Comparison of ENCODE assay signal across 8 mouse cellular contexts in the genomic region with DNA sequence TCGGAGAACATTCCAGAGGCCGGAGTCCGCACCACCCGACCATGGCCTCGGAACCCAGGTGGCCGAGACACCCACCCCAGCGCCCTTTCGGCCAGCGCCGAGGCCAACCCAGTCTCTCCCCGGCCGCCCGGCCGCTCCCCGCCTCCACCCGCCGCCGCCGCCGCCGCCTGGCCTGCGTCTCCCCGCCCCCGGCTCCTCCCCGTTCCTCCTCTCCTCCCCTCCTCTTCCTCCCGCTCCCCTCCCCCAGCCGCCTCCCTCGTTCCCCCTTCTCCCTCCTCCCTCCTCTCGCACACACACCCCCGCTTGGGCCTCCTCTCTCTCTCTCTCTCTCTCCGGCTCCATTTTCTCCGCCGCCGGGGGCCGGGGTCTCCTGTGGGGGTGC. TPM values are rescaled to one million over a fixed set of nuclear protein-coding genes. Genes with fewer than 3 reads are reported as not detected.
A peak's percentile ranks its signal among the peaks of the same experiment; 100 is the strongest.
DNase-seq lines count a peak whose midpoint lies in the region; ATAC-seq lines count a peak whose summit lies in the region.

No protein-coding gene starts in this region.

- peaks cover 55% of the 10 kb centered on the region for H3K4me1 ChIP-seq in hindbrain, embryonic 14.5 days (replicated peaks; ENCODE audit: control insufficient read depth, insufficient read depth, low read length)

- H3K27me3 ChIP-seq in hindbrain, embryonic 14.5 days (ENCODE audit: control insufficient read depth, insufficient read depth, low read length) = no peaks in the 10 kb centered on the region

- peak; percentile 85 for DNase-seq in ZHBTc4 (ENCODE audit: low read depth, low spot score)
- DNase-seq in cerebellum, postnatal 14 days = peak; percentile 92 to 95
- DNase-seq in gastrocnemius, adult 18-20 months (ENCODE audit: low spot score) = peak; percentile 87
- DNase-seq in hindbrain, embryonic 14.5 days (ENCODE audit: low spot score) = peak; percentile 82
- DNase-seq in left cerebral cortex, postnatal 10 days (ENCODE audit: extremely low spot score in 1 of 2, low spot score in 2 of 2) = peak; percentile 79 to 97
- DNase-seq in right cerebral cortex, postnatal 10 days (ENCODE audit: low spot score in 2 of 2) = peak; percentile 94 to 95
- peak; percentile 95 for DNase-seq in urinary bladder, postnatal 14 days (ENCODE audit: low spot score)

- H3K9me3 ChIP-seq in hindbrain, embryonic 14.5 days (ENCODE audit: control insufficient read depth, low read length) = no peaks in the 10 kb centered on the region

- peak overlapping the region; percentile 95 for H3K27ac ChIP-seq in hindbrain, embryonic 14.5 days

- peak overlapping the region; percentile 72 for H3K4me3 ChIP-seq in hindbrain, embryonic 14.5 days (replicated peaks; ENCODE audit: low read length)

- intact Hi-C loops in left cerebral cortex, postnatal 10 days (cut with DNase I) = no loop called here

- peak overlapping the region; percentile 97 for H3K4me2 ChIP-seq in hindbrain, embryonic 14.5 days (replicated peaks)

- peak; percentile 46 for ATAC-seq in hindbrain, embryonic 14.5 days (ENCODE audit: low FRiP score)
- peak; percentile 69 for ATAC-seq in megakaryocyte, adult 5-6 weeks (ENCODE audit: poor library complexity, severe bottlenecking)

- H3K36me3 ChIP-seq in hindbrain, embryonic 14.5 days (replicated peaks; ENCODE audit: control insufficient read depth, insufficient read depth) = peaks cover 18% of the 10 kb centered on the region

- peak overlapping the region; percentile 91 for H3K9ac ChIP-seq in hindbrain, embryonic 14.5 days

- WGBS in hindbrain, embryonic 14.5 days = 0% methylated on average over 30 of the region's 35 CpGs

RNA-seq across cellular contexts. Expression of a gene that starts 0.9 kb away (rescaled TPM):
- 10 to 100 TPM; 12.0 to 12.2 TPM for total RNA-seq in gastrocnemius, adult 18-20 months (2021)
- polyA plus RNA-seq in hindbrain, embryonic 14.5 days (2014; fragmentation: Nextera tagmentation; extraction: Ambion mirVana) = 7.1 and 10.5 TPM in 2 replicates
- total RNA-seq in left cerebral cortex, postnatal 10 days (2021) = 10 to 100 TPM; 40.3 to 40.9 TPM
- total RNA-seq in megakaryocyte, adult 5-6 weeks (2015) = 18.3 and 26.6 TPM in 2 replicates
- 29.3 and 32.7 TPM in 2 replicates for total RNA-seq in megakaryocyte, adult 5-6 weeks (2017)

RNA-seq across cellular contexts. Expression of a gene that starts 2.4 kb away (rescaled TPM):
- 1 to 10 TPM; 1.2 to 1.5 TPM for total RNA-seq in gastrocnemius, adult 18-20 months (2021)
- polyA plus RNA-seq in hindbrain, embryonic 14.5 days (2014; fragmentation: Nextera tagmentation; extraction: Ambion mirVana) = 4.2 and 4.7 TPM in 2 replicates
- total RNA-seq in left cerebral cortex, postnatal 10 days (2021) = 1 to 10 TPM; 3.1 to 4.1 TPM
- total RNA-seq in megakaryocyte, adult 5-6 weeks (2015) = 243 and 248 TPM in 2 replicates
- 75.7 and 109 TPM in 2 replicates for total RNA-seq in megakaryocyte, adult 5-6 weeks (2017)

RNA-seq across cellular contexts. Expression of a gene that starts 5.7 kb away (rescaled TPM):
- not detected for total RNA-seq in gastrocnemius, adult 18-20 months (2021)
- polyA plus RNA-seq in hindbrain, embryonic 14.5 days (2014; fragmentation: Nextera tagmentation; extraction: Ambion mirVana) = 1.1 and 1.4 TPM in 2 replicates
- total RNA-seq in left cerebral cortex, postnatal 10 days (2021) = 1 to 10 TPM in 1 of 2 experiments, under 1 TPM in 1; 0.97 to 1.3 TPM
- 1.8 and 4.8 TPM in 2 replicates for total RNA-seq in megakaryocyte, adult 5-6 weeks (2015)
- 1.6 and 2.4 TPM in 2 replicates for total RNA-seq in megakaryocyte, adult 5-6 weeks (2017)

RNA-seq across cellular contexts. Expression of a gene that starts 11.5 kb away (rescaled TPM):
- total RNA-seq in gastrocnemius, adult 18-20 months (2021) = 10 to 100 TPM; 22.0 to 22.1 TPM
- 196 and 211 TPM in 2 replicates for polyA plus RNA-seq in hindbrain, embryonic 14.5 days (2014; fragmentation: Nextera tagmentation; extraction: Ambion mirVana)
- 100 to 1,000 TPM in 1 of 2 experiments, 10 to 100 TPM in 1; 94.8 to 101 TPM for total RNA-seq in left cerebral cortex, postnatal 10 days (2021)
- 44.7 and 59.5 TPM in 2 replicates for total RNA-seq in megakaryocyte, adult 5-6 weeks (2015)
- total RNA-seq in megakaryocyte, adult 5-6 weeks (2017) = 8.9 and 11.9 TPM in 2 replicates

RNA-seq across cellular contexts. Expression of a gene that starts 12.1 kb away (rescaled TPM):
- total RNA-seq in gastrocnemius, adult 18-20 months (2021) = 10 to 100 TPM; 81.6 to 87.7 TPM
- 123 and 126 TPM in 2 replicates for polyA plus RNA-seq in hindbrain, embryonic 14.5 days (2014; fragmentation: Nextera tagmentation; extraction: Ambion mirVana)
- total RNA-seq in left cerebral cortex, postnatal 10 days (2021) = 100 to 1,000 TPM; 180 to 182 TPM
- 29.0 and 36.5 TPM in 2 replicates for total RNA-seq in megakaryocyte, adult 5-6 weeks (2015)
- total RNA-seq in megakaryocyte, adult 5-6 weeks (2017) = 24.2 and 24.5 TPM in 2 replicates

Comparison
In these comparisons a context has a peak if more than half of its experiments do, and no peak if none do; other contexts are left out.
1. Peak in every context shown above with its lines: DNase-seq, ATAC-seq, H3K4me3 ChIP-seq and H3K27ac ChIP-seq.
2. RNA of a gene that starts 2.4 kb away (total RNA-seq): 75.7 to 248 TPM in megakaryocyte, adult 5-6 weeks; 3.1 to 4.1 TPM in left cerebral cortex, postnatal 10 days and 1.2 to 1.5 TPM in gastrocnemius, adult 18-20 months; every median in the first group is over 10 times any median in the second.